Mouse (Mus musculus) left cerebral cortex, adult 18-20 months (tissue): Measurements from ENCODE around the gene Mrpl49. TPM values are rescaled to one million over a fixed set of nuclear protein-coding genes. Genes with fewer than 3 reads are reported as not detected.
A peak's percentile ranks its signal among the peaks of the same experiment; 100 is the strongest.
"Not testable (repeated sequence)": the region's sequence is repeated elsewhere in the genome, so short reads cannot be mapped to it uniquely, and the experiment has no call there.

Experiments used
- DNase-seq, 2 experiments: peaks; one replicate each; pipeline ENCODE4 v3.0.0; 2021 to 2022; ENCODE audit warnings: low spot score in 2 of 2, mixed read lengths in 1 of 2
- total RNA-seq, 2 experiments: library from RNA; stranded (reverse); gene quantifications; 2 replicates each; pipeline ENCODE4 v1.2.3; 2021

The Mrpl49 gene
- total RNA-seq, 2 experiments from 2014 or later = 42.5 to 51.3 TPM

- DNase-seq = peak; percentile 78 to 87
Observed at GRCm38 (mm10) chr19:6067724-6068415, 10.3 kb upstream of the Mrpl49 start, which contains the start of gene Tm7sf2. Gene Tm7sf2 (minus strand): TSS chr19:6068373.

- DNase-seq = peak; percentile 82 to 87
Observed at GRCm38 (mm10) chr19:6067011-6067723, 9.6 kb upstream of the Mrpl49 start.

GRCm38 (mm10) chr19:6066571-6066970 is 9.0 kb upstream of the Mrpl49 start:
- no peak for DNase-seq

GRCm38 (mm10) chr19:6063081-6063480 is 5.5 kb upstream of the Mrpl49 start:
- DNase-seq = no peak

- no peak for DNase-seq
Observed at GRCm38 (mm10) chr19:6062418-6062817, 4.8 kb upstream of the Mrpl49 start.

- DNase-seq = peak; percentile 26 to 43
Observed at GRCm38 (mm10) chr19:6061641-6062302, 4.2 kb upstream of the Mrpl49 start.

- DNase-seq = peak; percentile 94 to 95
Observed at GRCm38 (mm10) chr19:6061021-6061533, 3.5 kb upstream of the Mrpl49 start, which contains the start of gene Znhit2. Gene Znhit2 (plus strand): TSS chr19:6061192.

GRCm38 (mm10) chr19:6058966-6059365 is 1.4 kb upstream of the Mrpl49 start:
- DNase-seq = no peak

GRCm38 (mm10) chr19:6058513-6058912 is 928 bp upstream of the Mrpl49 start:
- DNase-seq = no peak

GRCm38 (mm10) chr19:6056696-6057095 is 889 bp downstream of the Mrpl49 start:
- DNase-seq = no peak

GRCm38 (mm10) chr19:6054296-6054695 is 3.3 kb downstream of the Mrpl49 start:
- no peak for DNase-seq

GRCm38 (mm10) chr19:6052516-6052915 is 5.1 kb downstream of the Mrpl49 start:
- DNase-seq = no peak

GRCm38 (mm10) chr19:6048681-6049410 is 8.7 kb downstream of the Mrpl49 start:
- DNase-seq = no peak

GRCm38 (mm10) chr19:6047899-6048166 is 9.8 kb downstream of the Mrpl49 start:
- DNase-seq = no peak

GRCm38 (mm10) chr19:6047154-6047898 is 10.3 kb downstream of the Mrpl49 start:
- DNase-seq = no peak

- DNase-seq = peak; percentile 85 to 92
Observed at GRCm38 (mm10) chr19:6046294-6047153, 11.1 kb downstream of the Mrpl49 start, which contains the start of gene Syvn1. Gene Syvn1 (plus strand): TSS chr19:6046576.

- no peak for DNase-seq
Observed at GRCm38 (mm10) chr19:6045366-6046293, 12.0 kb downstream of the Mrpl49 start.

- DNase-seq = not testable (repeated sequence)
Observed at GRCm38 (mm10) chr19:6044102-6044501, 13.5 kb downstream of the Mrpl49 start.
